In genomic region chr17:50188662-50189345, GRCm38 (mm10) we compare ENCODE assay signal across 8 mouse cellular contexts. TPM values are rescaled to one million over a fixed set of nuclear protein-coding genes. Genes with fewer than 3 reads are reported as not detected.
A peak's percentile ranks its signal among the peaks of the same experiment; 100 is the strongest.
DNase-seq lines count a peak whose midpoint lies in the region; ATAC-seq lines count a peak whose summit lies in the region.

No protein-coding gene starts in this region.

- peak overlapping the region; percentile 83 for H3K9ac ChIP-seq in heart, embryonic 14.5 days (ENCODE audit: low read length)
- no peak overlapping the region for H3K9ac ChIP-seq in hindbrain, embryonic 13.5 days

- peaks cover 8% of the 10 kb centered on the region; the same call in 1 of the 2 replicates for H3K27me3 ChIP-seq in heart, embryonic 14.5 days (ENCODE audit: control insufficient read depth, insufficient read depth, low read length)
- H3K27me3 ChIP-seq in hindbrain, embryonic 13.5 days: peaks cover 44% of the 10 kb centered on the region

- no peak for ATAC-seq in heart, embryonic 14.5 days (ENCODE audit: insufficient number of reproducible peaks, insufficient read depth, low FRiP score, low read depth)
- ATAC-seq in hindbrain, embryonic 13.5 days (ENCODE audit: low FRiP score): no peak
- peak; percentile 0; the same call in 1 of the 2 replicates for ATAC-seq in megakaryocyte progenitor cell, adult 5-6 weeks (replicated peaks; ENCODE audit: poor library complexity)

- H3K27ac ChIP-seq in heart, embryonic 14.5 days (replicated peaks in 1 of 2; ENCODE audit: control insufficient read depth in 1 of 2, insufficient read depth in 1 of 2, low read depth in 2 of 2, low read length in 2 of 2): no peak overlapping the region
- H3K27ac ChIP-seq in brown adipose tissue, adult 24 weeks (replicated peaks; ENCODE audit: low read depth, low read length): 0 out of 2 replicates have a peak overlapping the region, but pooled peaks have one; percentile 1
- no peak overlapping the region for H3K27ac ChIP-seq in hindbrain, embryonic 13.5 days

- peaks cover 0 to 11% of the 10 kb centered on the region in 2 experiments for H3K4me1 ChIP-seq in heart, embryonic 14.5 days (ENCODE audit: control insufficient read depth in 2 of 2, insufficient read depth in 2 of 2, low read length in 2 of 2)
- H3K4me1 ChIP-seq in brown adipose tissue, adult 24 weeks (ENCODE audit: control insufficient read depth, insufficient read depth, insufficient read length, low read length): peaks cover 30% of the 10 kb centered on the region
- peaks cover 45% of the 10 kb centered on the region for H3K4me1 ChIP-seq in hindbrain, embryonic 13.5 days (replicated peaks)

- 71% methylated on average over 12 of the region's 12 CpGs for WGBS in heart, embryonic 14.5 days
- WGBS in hindbrain, embryonic 13.5 days: 74% methylated on average over 12 of the region's 12 CpGs

- peak overlapping the region; percentile 92 for H3K4me2 ChIP-seq in heart, embryonic 14.5 days (ENCODE audit: low read length)
- peak overlapping the region; percentile 100 for H3K4me2 ChIP-seq in hindbrain, embryonic 13.5 days

- no peaks in the 10 kb centered on the region for H3K9me3 ChIP-seq in heart, embryonic 14.5 days (ENCODE audit: control insufficient read depth, low read length)
- no peaks in the 10 kb centered on the region for H3K9me3 ChIP-seq in hindbrain, embryonic 13.5 days

- H3K4me3 ChIP-seq in heart, embryonic 14.5 days (ENCODE audit: control insufficient read depth in 1 of 2, insufficient read depth in 1 of 2, low read depth in 1 of 2, low read length in 2 of 2): peak overlapping the region; percentile 9 to 80; a peak in 3 of 4 replicates
- peak overlapping the region; percentile 84 for H3K4me3 ChIP-seq in brown adipose tissue, adult 24 weeks (ENCODE audit: insufficient read depth, low read depth, low read length)
- peak overlapping the region; percentile 70 for H3K4me3 ChIP-seq in hindbrain, embryonic 13.5 days

- H3K36me3 ChIP-seq in heart, embryonic 14.5 days (ENCODE audit: control insufficient read depth, insufficient read depth, low read length): no peaks in the 10 kb centered on the region
- no peaks in the 10 kb centered on the region for H3K36me3 ChIP-seq in hindbrain, embryonic 13.5 days

- DNase-seq in heart, adult 8-10 months (ENCODE audit: low spot score): no peak
- no peak for DNase-seq in adrenal gland, adult (ENCODE audit: inconsistent age in 2 of 2, low spot score in 1 of 2)
- no peak for DNase-seq in frontal cortex, adult 2 months (ENCODE audit: extremely low spot score in 1 of 2, low spot score in 1 of 2)
- DNase-seq in right cerebral cortex, postnatal 10 days (ENCODE audit: low spot score in 2 of 2): no peak

RNA-seq across cellular contexts. Expression of gene Rftn1, which starts 1.7 kb away (rescaled TPM):
- 26.2 and 32.6 TPM in 2 replicates for polyA plus RNA-seq in heart, embryonic 14.5 days (2014; fragmentation: Nextera tagmentation; extraction: Ambion mirVana)
- total RNA-seq in heart, adult 8-10 months (2022): 10 to 100 TPM; 45.4 to 54.7 (median 50.4) TPM
- polyA plus RNA-seq in brown adipose tissue, adult 24 weeks (2012; ENCODE audit: insufficient read depth, insufficient read length, missing spikeins): 4.2 and 5.1 TPM in 2 replicates
- polyA plus RNA-seq in hindbrain, embryonic 13.5 days (2015; fragmentation: Nextera tagmentation; extraction: Ambion mirVana): 14.2 and 17.0 TPM in 2 replicates
- total RNA-seq in megakaryocyte progenitor cell, adult 5-6 weeks (2015): 13.2 and 15.5 TPM in 2 replicates
- 29.8 and 36.5 TPM in 2 replicates for total RNA-seq in megakaryocyte progenitor cell, adult 5-6 weeks (2017)
- polyA plus RNA-seq in frontal cortex, adult 2 months (2012; rRNA removed): 7.6 and 10.7 TPM in 2 replicates
